Mouse (Mus musculus): ENCODE measurements around the gene Cerkl.

Cerkl gene

GRCm38 (mm10) chr2:79443401-79443800 lies 13.2 kb downstream of the Cerkl start:
- peak; percentile 27; the same call in 1 of the 2 replicates for ATAC-seq (ENCODE audit: low TSS enrichment)

- peak; percentile 86 for ATAC-seq (ENCODE audit: low TSS enrichment)
These were observed 13.7 kb downstream of the Cerkl start for GRCm38 (mm10) chr2:79442906-79443305.

- ATAC-seq (ENCODE audit: low TSS enrichment), result no peak
These were observed 14.4 kb downstream of the Cerkl start for GRCm38 (mm10) chr2:79442227-79442626.

- no peak for ATAC-seq (ENCODE audit: low TSS enrichment)
These were observed 26.5 kb downstream of the Cerkl start for GRCm38 (mm10) chr2:79430061-79430460.

GRCm38 (mm10) chr2:79429650-79430049 lies 26.9 kb downstream of the Cerkl start:
- no peak for ATAC-seq (ENCODE audit: low TSS enrichment)

- ATAC-seq (ENCODE audit: low TSS enrichment), result no peak; the same call in 1 of the 2 replicates
These were observed 27.5 kb downstream of the Cerkl start for GRCm38 (mm10) chr2:79429108-79429507.

- peak; percentile 93 for ATAC-seq (ENCODE audit: low TSS enrichment)
These were observed 27.9 kb downstream of the Cerkl start for GRCm38 (mm10) chr2:79428569-79429104.

- no peak for ATAC-seq (ENCODE audit: low TSS enrichment)
These were observed 28.6 kb downstream of the Cerkl start for GRCm38 (mm10) chr2:79428022-79428421.

GRCm38 (mm10) chr2:79421696-79422095 lies 34.9 kb downstream of the Cerkl start:
- ATAC-seq (ENCODE audit: low TSS enrichment), result no peak

GRCm38 (mm10) chr2:79414505-79414904 lies 42.1 kb downstream of the Cerkl start:
- no peak for ATAC-seq (ENCODE audit: low TSS enrichment)

- ATAC-seq (ENCODE audit: low TSS enrichment), result no peak; the same call in 1 of the 2 replicates
These were observed 45.7 kb downstream of the Cerkl start for GRCm38 (mm10) chr2:79410903-79411255.

GRCm38 (mm10) chr2:79410247-79410902 lies 46.2 kb downstream of the Cerkl start:
- ATAC-seq (ENCODE audit: low TSS enrichment), result peak; percentile 72

- ATAC-seq (ENCODE audit: low TSS enrichment), result no peak
These were observed 50.8 kb downstream of the Cerkl start for GRCm38 (mm10) chr2:79405661-79406405.

GRCm38 (mm10) chr2:79400045-79400444 lies 56.5 kb downstream of the Cerkl start:
- no peak for ATAC-seq (ENCODE audit: low TSS enrichment)

- ATAC-seq (ENCODE audit: low TSS enrichment), result no peak
These were observed 57.2 kb downstream of the Cerkl start for GRCm38 (mm10) chr2:79399234-79400000.

- ATAC-seq (ENCODE audit: low TSS enrichment), result no peak
These were observed 57.8 kb downstream of the Cerkl start for GRCm38 (mm10) chr2:79398831-79399230.

GRCm38 (mm10) chr2:79398343-79398742 lies 58.2 kb downstream of the Cerkl start:
- no peak for ATAC-seq (ENCODE audit: low TSS enrichment)

GRCm38 (mm10) chr2:79397107-79397506 lies 59.5 kb downstream of the Cerkl start:
- ATAC-seq (ENCODE audit: low TSS enrichment), result no peak

- ATAC-seq (ENCODE audit: low TSS enrichment), result no peak
These were observed 77.2 kb downstream of the Cerkl start for GRCm38 (mm10) chr2:79379087-79380041.

GRCm38 (mm10) chr2:79378346-79379086 lies 78.1 kb downstream of the Cerkl start:
- ATAC-seq (ENCODE audit: low TSS enrichment), result no peak

Measured in frontal cortex, adult (tissue).